Mouse (Mus musculus) kidney, postnatal 10 days (tissue): ENCODE measurements at regions not wholly inside any gene's neighbourhood (a gene's known extent, or its start where the extent isn't known, plus 50 kb on each side); places are given as distances from the start of the nearest gene placed in this dataset.
"Not testable (repeated sequence)": the region's sequence is repeated elsewhere in the genome, so short reads cannot be mapped to it uniquely, and the experiment has no call there.

Experiments
- DNase-seq: peaks from one replicate; pipeline ENCODE4 v3.0.0; 2021; ENCODE audit warnings: mixed read lengths

DNA sequence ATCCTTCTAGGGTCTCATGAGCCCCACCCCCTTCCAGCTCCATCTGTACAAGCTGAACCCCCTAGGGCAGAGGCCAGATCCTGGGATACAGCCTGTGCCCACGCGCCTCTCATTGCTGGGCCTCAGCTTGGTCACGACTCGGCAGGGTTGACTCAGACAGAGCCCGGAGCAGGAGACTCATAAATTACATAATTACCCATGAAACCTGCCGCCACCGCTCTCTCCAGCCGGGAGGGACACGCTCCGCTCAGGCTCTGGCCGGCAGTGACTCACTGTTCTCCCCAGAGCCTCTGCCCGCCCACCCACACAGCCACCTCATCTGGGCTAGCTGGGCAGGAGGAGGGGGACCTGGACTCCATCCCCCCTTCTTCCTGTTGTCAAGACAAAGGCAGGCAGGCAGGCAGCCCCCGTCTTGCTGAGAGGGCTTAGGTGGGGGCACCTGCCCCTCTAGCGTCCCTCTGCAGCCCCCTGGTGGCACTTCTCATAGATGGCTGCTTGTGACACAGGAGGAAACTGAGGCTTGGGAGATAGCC lies 149.6 kb upstream of the Rtl1 start:
- DNase-seq: peak; percentile 44

DNA sequence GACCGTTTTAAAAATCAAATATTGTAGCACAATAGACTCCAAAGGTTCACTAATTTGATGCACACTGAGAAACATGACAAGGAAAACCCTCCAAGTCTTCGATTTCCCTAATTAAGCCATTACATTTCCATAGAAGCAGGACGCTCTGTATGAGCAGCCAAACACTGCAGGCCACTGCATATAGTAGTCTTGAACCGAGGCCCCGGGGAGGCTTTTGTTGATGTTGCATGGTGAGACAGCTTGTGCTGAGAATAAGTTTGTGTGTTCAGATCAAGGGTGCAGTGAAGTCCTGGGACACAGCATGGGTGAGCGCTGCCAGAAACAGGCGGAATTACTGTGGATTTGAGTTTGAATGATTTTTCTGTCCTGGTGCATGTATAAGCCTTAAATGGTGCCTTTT lies 154.9 kb upstream of the Rtl1 start:
- no peak for DNase-seq

DNA sequence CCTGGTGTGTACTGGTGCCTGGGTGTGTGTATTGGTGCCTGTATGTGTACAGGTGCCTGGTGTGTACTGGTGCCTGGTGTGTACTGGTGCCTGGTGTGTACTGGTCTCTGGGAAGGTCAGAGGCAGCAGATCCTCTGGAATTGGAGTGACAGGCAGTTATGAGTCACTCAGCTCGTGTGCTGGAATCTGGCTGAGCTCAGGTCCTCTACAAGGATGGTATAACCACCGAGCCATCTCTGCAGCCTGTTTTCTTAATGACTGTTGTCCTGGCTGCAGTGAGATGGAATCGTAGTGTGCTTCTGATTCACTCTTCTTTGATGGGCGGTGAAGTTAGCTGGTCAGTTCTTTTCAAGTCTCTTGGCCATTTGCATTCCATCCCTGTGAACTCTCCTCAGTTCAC lies 164.2 kb upstream of the Rtl1 start:
- no peak for DNase-seq

DNA sequence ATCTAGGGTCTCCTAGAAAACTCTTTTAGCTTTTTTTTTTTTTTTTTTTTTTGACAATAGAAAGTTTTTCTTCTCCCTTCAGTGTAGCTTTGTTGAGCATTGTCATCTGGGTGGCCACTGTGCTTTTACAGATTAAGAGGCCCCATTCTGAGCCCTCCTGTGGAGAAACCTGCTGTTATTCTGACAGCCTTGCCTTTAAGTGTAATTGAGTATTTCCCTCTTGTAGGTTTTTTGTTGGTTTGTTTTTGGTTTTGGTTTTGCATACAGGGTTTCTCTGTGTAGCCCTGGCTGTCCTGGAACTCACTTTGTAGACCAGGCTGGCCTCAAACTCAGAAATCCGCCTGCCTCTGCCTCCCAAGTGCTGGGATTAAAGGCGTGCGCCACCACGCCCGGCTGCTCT lies 166.5 kb upstream of the Rtl1 start:
- not testable (repeated sequence) for DNase-seq

DNA sequence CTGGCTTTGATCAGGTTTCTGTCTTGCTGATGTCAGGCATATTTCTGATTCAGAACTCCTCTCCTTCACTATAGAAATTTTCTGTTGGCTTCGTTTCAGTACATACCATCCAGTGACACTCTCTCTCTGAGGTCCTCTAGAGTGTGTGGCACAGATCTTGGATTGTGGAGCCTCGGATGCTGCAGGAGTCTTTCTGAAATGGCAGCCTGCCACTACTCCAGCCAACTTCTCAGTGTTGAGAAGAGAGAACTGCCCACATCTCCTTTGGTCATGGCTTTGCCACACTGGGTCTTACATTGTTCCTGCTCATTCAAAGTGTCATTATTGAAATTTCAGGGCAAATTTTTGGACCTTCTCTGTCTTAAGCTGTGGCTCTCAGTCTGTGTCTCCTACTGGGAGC lies 172.4 kb upstream of the Rtl1 start:
- no peak for DNase-seq

DNA sequence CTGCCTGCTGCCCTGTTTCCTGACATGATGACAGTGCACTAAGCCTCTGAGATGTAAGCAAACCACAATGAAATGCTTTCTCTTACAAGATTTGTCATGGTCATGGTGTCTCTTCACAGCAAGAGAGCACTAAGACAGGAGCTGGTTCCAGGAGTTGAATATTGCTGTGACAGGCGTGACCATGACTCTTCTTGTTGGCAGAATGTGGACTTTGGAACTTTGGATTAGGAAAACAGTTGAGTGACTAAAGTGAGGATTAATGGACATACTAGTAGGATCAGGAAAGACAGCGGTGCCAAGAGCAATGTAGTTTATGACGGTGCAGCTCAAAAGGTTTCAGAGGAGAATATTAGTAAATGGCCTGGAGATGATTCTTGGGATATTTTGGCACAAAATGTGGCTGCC lies 173.8 kb upstream of the Rtl1 start:
- DNase-seq: no peak

DNA sequence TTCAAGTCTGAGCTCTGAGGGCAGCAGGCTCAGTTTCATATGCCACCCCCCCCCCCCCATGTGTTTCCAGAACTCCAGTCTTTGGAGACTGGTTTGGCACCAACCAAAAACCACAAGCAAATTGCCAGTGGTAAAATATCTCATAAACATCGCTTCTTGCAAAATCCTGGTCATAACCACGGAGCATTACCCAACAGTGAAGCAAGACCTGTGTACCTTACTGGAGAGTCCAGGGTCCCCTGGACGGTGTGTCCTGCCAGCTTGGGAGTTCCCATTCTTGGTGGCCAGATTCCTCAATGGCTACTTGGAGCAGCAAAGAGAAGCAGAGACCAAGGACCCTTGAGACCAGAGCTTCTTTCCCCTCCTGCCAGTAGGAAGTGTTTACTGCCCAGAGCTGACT lies 198.7 kb upstream of the Rtl1 start:
- no peak for DNase-seq

DNA sequence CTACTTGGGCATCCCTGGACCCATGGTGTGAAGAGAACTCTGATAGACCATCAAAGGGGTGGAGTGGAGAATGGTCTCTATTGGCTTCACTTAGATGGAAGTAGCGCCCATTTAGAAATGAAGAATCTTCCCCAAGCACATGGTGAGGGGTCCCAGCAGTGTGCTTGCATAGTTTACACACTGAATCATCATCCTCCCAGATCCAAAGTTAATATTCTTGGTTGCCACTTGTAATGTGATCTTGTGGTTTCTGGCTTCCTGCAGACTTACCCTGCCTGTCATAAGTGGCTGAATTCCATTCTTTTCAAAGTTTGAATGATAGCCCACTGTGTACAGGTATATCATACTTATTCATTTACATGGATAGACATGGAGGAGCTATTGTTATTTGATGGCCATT lies 199.3 kb upstream of the Rtl1 start:
- DNase-seq: no peak

DNA sequence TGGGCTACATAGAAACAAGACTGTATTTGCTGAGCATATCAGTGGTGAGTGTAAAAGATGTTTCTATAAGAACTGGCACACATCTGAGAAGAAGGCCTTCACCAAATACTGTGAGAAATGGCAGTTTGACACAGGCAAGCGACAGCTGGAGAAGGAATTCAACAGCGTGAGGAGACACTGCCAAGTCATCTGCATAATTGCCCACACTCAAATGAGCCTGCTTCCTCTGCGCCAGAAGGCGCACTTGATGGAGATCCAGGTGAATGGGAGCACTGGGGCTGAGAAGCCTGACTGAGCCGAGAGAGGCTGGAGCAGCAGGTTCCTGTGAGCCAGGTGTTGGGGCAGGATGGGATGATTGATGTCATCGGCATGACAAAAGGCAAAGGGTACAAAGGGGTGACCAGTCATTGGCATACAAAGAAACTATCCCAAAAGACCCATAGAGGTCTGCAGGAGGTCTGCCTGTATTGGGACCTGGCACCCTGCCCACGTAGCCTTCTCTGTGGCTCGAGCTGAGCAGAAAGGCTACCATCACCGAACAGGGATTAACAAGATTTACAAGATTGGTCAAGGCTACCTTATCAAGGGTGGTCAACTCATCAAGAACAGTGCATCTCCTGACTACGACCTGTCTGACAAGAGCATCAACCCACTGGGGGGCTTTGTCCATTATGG lies 227.2 kb upstream of the Rtl1 start:
- no peak for DNase-seq

DNA sequence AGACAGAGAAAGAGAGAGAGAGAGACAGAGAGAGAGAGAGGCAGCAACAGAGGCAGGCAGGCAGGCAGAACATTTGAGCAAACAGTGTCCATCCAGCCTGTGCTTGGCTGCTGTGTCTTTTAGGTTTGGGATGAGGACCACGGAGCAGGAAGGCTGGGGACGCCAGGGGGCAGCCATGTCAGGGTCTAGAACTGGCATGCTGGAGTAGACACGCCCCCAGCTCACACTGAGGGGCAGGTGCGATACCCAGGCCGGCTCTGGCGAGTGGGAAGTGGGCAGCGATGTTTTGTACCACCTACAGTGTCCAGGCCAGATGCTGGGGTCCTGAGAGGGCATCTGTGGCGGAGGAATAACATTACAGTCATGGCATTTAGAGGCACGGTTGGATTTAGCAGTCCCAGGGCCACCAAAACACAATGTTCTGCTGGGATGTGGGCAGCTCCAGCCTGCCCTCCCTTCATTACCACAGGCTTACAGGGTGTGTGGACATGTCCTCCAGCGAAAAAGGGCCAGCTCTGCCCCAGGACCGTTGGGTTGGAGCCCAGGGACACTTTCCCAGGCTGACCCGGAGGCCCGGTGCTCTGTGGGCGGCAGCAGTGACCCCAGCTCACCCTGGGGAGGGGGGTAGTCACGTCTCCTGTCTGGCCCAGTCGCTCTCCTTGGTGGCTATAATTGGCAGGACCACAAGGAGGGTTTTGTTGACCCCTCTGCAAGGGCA lies 230.3 kb upstream of the Rtl1 start:
- DNase-seq: peak; percentile 72

DNA sequence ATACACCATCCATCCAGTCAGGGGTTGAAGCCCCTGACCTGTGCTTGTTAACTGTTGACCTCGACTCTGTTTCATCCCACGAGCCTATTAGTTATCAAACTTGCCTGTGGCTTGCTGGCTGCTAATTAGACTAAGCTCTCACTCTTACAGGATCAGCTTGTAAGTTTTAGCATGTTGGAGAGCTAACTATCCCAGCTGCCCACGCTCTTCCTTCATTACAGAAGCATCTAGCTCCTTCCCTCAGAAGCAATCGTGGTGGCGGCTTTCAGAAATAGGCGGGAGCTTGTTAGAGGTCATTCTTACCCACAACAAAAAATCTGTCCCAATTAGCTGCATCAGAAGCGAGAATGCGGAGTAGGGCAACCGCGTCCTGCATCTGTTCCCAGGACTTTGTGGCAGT lies 232.8 kb upstream of the Rtl1 start:
- DNase-seq: no peak

DNA sequence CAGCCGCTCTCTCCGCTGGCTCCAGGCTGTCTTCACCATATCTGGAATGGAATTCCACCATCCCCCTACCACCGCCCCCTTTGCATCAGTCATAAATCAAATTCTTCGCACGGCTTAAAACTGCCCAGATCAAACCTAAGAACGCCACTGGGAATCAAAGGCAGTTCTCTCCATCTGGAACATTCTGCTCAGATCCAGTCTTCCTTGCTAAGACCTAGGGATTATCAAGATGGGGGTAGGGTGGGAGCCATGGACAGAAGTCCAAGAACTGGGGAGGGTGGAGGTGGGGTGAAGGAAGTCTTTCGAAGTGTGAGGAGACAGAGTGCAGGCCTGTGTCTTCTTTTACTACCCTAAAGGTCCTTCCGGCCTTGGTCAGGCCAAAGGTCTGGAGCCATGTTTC lies 236.4 kb upstream of the Rtl1 start:
- no peak for DNase-seq

DNA sequence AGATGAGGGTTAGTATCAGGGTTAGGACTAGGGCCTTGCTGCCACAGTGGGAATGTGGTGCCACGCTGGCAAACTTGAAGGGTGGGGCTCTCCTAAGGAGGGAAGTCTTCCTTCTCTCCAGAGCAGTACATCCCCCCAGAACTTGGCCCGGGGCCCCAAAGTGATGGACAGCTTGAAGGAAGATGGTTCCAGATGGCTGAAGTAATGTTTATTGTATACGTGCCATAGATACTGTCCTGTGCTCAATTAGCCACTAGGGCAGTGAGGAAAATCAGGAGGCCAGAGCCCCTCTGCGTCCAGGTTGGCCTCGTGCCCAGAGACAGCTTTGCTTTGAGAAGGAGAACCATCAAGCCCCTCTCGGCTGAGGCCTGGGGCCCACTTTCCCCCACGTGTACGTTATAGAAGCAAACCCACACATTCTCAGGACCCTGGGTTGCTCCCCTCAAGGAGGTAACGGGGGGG lies 239.0 kb upstream of the Rtl1 start:
- peak; percentile 24 for DNase-seq

DNA sequence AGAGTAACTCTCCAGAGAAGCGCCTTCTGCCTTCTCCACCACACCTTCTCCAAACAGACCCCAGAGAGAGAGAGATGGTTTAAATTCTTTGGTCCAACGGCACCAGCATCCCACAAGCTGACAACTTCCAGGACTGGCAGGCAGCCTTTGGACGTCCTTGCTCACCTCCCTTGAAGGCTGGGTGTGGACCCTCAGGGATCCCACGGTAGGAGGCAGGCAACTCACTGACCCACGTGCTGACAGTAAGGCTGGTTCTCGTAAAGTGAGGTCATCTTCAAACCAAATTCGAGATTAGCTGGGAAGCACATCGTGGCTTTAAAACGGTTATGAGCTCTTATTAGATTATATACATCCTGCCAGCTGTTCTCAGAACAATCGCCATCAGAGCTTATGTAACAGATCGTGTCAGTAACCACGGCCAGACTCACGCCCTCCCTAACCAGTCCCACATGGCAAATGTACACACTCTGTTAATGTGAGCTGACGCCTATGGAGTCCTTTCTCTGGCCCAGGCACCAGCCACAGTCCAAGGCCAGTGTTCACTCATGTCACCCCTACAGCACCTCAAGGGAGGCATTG lies 239.9 kb upstream of the Rtl1 start:
- DNase-seq: no peak

DNA sequence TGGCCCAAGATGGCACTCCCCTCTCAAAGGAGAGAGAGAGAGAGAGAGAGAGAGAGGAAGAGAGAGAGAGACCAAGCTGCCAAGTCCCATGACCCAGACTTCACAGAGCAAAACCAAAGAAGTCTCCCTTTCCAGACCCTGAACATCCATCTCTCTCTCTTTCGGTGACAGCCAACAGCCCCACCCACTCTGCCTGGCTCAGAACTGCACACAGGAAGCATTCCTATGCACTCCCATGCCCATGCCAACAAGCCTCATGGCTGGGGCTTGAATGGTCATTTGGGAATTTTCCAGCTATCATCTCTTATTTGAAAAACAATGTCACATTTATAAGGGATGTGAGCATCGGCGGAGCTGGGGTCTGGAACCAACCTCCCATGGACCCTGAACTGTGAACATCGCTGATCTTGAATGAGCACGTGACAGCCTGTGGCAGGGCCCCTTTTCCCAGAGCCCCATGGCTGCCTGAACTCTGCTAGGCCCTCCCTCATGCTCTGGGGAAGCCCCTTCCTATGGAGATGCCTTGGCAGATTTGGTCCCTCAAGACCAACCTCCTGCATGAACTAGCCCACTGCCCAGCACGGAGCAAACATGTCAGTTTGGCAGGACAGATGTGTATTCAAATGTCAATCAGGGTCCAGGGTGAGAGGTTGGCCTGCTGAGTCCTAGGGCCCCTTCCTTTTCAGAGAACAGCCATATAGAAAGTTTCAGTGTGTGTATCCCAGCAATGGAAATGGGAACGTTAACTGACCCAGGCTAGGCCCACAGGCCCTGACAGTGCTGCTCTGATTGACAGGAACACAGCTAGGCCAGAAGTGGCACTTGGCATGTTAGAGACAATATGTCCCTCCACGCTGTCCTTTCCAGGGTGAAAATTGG lies 244.8 kb upstream of the Rtl1 start:
- no peak for DNase-seq

DNA sequence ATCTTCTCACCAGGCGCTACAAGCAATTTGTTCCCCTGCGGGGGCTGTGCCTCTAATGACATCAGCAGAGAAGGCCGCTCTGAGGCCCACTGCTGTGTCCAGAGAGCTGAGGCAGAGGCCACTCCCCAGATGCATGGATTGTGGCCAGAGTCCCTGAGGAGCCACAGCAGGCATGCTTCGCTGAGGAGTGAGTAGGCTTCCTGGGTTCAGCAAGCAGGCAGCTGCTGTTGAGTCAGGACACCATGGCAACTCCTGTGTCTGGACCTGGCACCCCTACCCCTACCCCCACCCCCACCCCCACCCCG lies 245.4 kb upstream of the Rtl1 start:
- DNase-seq: no peak

DNA sequence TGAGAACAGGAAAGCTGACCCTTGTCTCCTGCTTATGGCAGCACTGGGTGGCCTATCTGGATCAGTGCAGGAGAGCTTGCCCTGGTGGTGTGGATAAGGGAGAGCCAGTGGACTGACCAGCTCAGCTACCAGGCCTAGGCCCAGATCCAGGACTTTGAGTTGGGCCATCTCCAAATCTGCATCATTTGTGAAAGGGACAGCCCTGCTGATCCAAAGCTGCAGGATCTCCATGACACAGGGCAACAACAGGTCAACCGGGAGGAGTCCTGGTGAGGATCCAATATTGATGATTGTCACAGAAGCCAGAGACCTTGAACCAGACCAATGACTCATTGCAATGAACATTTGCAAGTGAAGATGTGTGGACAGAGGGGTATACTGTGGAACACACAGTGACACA lies 256.2 kb upstream of the Rtl1 start:
- no peak for DNase-seq

DNA sequence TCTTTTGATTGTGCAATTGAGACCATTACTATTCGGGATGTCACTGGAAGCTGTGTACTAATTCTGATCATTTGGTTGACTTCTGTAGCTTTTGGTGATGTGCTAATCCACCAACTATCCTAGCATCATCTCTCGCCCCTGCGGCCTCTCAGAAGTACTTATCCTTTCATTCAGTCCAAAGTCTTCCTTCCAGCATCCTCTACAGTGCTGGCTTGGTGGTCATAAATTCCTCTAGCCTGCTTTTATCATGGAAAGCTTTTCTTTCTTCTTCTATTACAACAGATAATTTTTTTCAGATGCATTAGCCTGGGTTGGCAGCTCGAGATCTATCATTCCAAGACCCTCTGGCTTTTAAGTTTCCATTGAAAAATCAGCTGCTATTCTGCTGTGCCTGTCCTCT lies 257.6 kb upstream of the Rtl1 start:
- DNase-seq: no peak

DNA sequence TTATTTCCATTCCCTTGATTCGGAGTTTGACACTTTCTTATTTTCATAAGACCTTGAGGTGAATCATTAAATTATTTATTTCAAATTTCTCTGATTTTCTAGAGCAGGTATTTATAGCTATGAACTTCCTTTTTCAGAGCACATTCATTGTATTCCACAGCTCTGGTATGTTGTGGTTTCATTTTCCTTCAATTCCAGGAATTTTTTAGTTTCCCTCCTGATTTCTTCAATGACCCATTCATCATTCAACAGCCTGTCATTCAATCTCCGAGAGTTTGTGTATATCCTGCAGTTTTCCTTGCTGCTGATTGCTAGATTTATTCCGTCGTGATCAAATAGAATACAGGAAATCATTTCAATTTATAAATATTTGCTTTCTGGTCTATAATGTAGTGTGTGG lies 264.7 kb upstream of the Rtl1 start:
- DNase-seq: no peak

DNA sequence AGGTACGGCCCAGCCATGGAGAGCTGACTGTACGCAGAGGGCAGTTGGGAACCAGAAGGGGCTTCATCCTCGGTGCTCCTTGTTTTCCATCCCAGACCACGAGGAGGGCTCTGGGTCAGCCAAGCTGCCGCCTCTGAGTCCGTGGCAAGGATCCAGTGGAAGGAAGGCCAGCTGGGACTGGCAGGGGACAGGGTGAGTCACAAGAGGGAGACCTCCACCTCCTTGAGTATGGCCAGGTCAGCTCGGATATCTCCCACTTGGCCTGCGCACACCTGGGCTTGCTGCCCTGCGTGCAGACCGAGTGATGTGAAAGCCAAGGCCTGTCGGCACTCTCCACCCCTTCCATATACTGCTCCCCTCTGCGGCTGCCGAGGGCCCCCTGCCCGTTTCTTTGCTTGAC lies 270.9 kb upstream of the Rtl1 start:
- DNase-seq: no peak

DNA sequence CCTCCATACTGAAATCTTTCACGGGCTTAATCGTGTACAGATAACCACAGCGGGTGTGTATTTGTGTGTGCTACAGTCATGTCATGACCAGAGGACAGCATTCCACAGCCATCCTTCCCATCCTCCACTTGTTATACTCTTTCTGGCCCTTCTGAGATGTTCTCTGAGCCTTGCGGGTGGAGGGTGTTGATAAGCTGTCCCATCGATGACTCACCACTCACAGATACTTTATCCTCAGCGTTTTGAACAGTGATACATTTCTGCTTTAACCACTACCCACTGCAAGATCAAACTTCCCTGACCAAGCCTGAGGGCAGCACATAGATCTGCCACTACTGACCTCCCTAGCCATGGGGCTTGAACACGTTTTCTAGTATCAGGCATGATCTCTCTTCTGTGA lies 274.3 kb upstream of the Rtl1 start:
- no peak for DNase-seq

DNA sequence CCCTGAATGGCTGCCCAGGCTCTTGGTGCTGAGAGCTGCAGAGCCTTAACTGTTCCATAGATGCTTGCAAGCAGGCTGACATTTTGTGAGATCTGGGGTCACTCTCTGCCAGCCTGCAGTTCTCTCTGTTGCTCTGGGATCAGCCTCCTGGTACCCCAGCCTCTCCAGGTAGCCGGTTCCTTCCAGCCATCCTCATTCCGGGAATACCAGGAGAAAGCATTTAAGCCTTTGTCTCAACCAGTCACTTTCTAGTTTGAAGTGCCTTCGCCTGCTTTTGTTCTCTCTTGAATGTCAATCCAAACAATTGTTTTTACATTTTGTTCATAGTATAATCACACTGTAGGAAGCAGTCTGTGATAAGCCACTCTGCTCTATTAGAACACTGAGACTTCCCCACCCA lies 281.0 kb upstream of the Rtl1 start:
- no peak for DNase-seq

DNA sequence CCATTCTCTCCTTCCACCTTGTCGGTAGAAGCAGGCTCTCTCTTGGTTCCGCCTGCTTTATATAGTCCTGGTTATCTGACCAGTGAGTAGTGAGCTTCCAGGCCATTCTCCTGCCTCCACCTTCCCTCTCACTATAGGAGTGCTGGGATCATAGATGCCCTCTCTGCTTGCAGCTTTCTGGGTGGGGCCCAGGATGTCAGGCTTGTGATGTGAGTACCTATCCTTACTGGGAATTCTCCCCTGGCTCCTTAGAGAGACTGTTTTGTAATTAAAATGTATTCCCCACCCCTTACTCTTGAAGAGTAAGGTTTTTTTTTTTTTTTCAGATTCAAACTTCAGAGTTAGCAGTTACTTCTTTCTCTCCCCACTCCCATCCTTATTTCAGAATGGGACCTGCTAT lies 291.1 kb upstream of the Rtl1 start:
- DNase-seq: no peak
